In the genomic region with DNA sequence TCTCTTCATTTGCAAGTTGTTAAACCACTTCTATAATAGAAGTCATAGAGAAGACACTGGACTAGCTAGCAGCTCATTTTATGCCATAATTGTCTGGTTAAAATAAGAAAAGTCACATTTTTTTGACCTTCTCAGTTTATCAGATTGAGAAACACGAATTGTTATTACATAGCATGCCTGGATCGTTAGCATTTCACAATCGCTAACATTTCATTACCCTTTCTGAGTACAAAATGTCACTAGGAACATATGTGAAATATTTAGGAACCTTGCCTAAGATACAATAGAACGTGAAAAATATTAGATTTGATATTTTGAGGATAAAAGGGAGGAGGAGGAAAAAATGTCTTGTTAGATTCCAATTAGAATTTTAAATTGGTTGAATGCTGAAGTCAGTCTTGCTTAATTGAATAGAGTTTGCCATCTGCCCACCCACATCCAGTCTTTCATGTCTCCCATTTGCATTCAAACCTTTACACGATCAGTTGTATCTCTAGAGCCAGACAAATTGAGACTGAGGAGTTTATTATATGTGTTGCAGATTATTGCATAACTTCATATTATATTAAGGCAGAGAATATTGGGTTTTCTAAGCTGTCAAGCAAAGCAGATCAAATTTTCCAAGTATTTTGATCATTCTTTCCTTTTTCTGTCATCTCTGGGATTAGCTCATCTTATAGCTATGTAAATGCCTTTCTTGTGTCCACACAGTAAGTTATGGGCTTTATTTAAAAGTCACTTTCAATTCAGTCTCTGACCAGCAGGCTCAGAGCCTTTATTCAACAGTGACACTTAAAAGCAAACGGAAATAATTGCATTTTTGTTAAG, we compare ENCODE assay signal across 25 mouse cellular contexts.
DNase-seq lines count a peak whose midpoint lies in the region; ATAC-seq lines count a peak whose summit lies in the region.
"Had no signal": no experiment of that assay in that cellular context is flagged by ENCODE, and none has a peak within 500 bp of the region (broad histone marks: within the 10 kb centered on the region; RNA-seq: fewer than 3 reads in every experiment).

No protein-coding gene starts in this region.

- H3K9me3 ChIP-seq in forebrain, embryonic 14.5 days (replicated peaks; ENCODE audit: control insufficient read depth, low read length), result no peaks in the 10 kb centered on the region
- H3K9me3 ChIP-seq in forebrain, embryonic 11.5 days (ENCODE audit: control insufficient read depth, low read length), result no peaks in the 10 kb centered on the region
- H3K9me3 ChIP-seq: embryonic facial prominence, embryonic 15.5 days; G1E; hindbrain, embryonic 13.5 days; limb, embryonic 15.5 days; midbrain, embryonic 12.5 days; neural tube, embryonic 15.5 days had no signal

- no peak overlapping the region for H3K27ac ChIP-seq in forebrain, embryonic 14.5 days (ENCODE audit: low read depth, low read length)
- H3K27ac ChIP-seq in forebrain, embryonic 11.5 days (ENCODE audit: low read depth, low read length), result no peak overlapping the region
- H3K27ac ChIP-seq: embryonic facial prominence, embryonic 15.5 days; hindbrain, embryonic 13.5 days; limb, embryonic 15.5 days; macrophage; midbrain, embryonic 12.5 days; neural tube, embryonic 15.5 days had no signal

- no peaks in the 10 kb centered on the region for H3K4me1 ChIP-seq in forebrain, embryonic 14.5 days (ENCODE audit: control insufficient read depth, insufficient read depth, low read length)
- H3K4me1 ChIP-seq in forebrain, embryonic 11.5 days (replicated peaks; ENCODE audit: control insufficient read depth, insufficient read depth, low read length), result no peaks in the 10 kb centered on the region
- H3K4me1 ChIP-seq: embryonic facial prominence, embryonic 15.5 days; hindbrain, embryonic 13.5 days; limb, embryonic 15.5 days; midbrain, embryonic 12.5 days; neural tube, embryonic 15.5 days had no signal

- H3K36me3 ChIP-seq in forebrain, embryonic 14.5 days (ENCODE audit: control insufficient read depth, insufficient read depth, low read length), result no peaks in the 10 kb centered on the region
- H3K36me3 ChIP-seq in forebrain, embryonic 11.5 days (ENCODE audit: control insufficient read depth, insufficient read depth, low read length), result no peaks in the 10 kb centered on the region
- H3K36me3 ChIP-seq: embryonic facial prominence, embryonic 15.5 days; G1E; hindbrain, embryonic 13.5 days; limb, embryonic 15.5 days; midbrain, embryonic 12.5 days; neural tube, embryonic 15.5 days had no signal

- no peak overlapping the region for H3K4me3 ChIP-seq in forebrain, embryonic 14.5 days (ENCODE audit: low read depth, low read length)
- H3K4me3 ChIP-seq in forebrain, embryonic 11.5 days (ENCODE audit: low read depth, low read length), result no peak overlapping the region
- H3K4me3 ChIP-seq: embryonic facial prominence, embryonic 15.5 days; hindbrain, embryonic 13.5 days; limb, embryonic 15.5 days; midbrain, embryonic 12.5 days; myocyte; neural tube, embryonic 15.5 days had no signal

- ATAC-seq in forebrain, embryonic 14.5 days, result peak; percentile 52; the same call in 1 of the 2 replicates
- ATAC-seq in forebrain, embryonic 11.5 days (replicated peaks; ENCODE audit: low FRiP score), result no peak
- ATAC-seq in monocyte, adult 5-6 weeks (replicated peaks; ENCODE audit: insufficient number of reproducible peaks, low FRiP score, low TSS enrichment, poor library complexity, severe bottlenecking), result 0 out of 2 replicates have a peak, but pooled peaks have one; percentile 35

- H3K27me3 ChIP-seq in forebrain, embryonic 14.5 days (replicated peaks; ENCODE audit: control insufficient read depth, insufficient read depth, low read length), result no peaks in the 10 kb centered on the region
- H3K27me3 ChIP-seq in forebrain, embryonic 11.5 days (ENCODE audit: control insufficient read depth, insufficient read depth, low read length), result no peaks in the 10 kb centered on the region
- H3K27me3 ChIP-seq: embryonic facial prominence, embryonic 15.5 days; hindbrain, embryonic 13.5 days; limb, embryonic 15.5 days; midbrain, embryonic 12.5 days; neural tube, embryonic 15.5 days had no signal

- H3K9ac ChIP-seq in forebrain, embryonic 14.5 days (ENCODE audit: low read length), result no peak overlapping the region
- no peak overlapping the region for H3K9ac ChIP-seq in forebrain, embryonic 11.5 days (ENCODE audit: low read length)
- H3K9ac ChIP-seq: embryonic facial prominence, embryonic 15.5 days; hindbrain, embryonic 13.5 days; limb, embryonic 15.5 days; midbrain, embryonic 12.5 days; neural tube, embryonic 15.5 days had no signal

- 64% methylated on average over 6 of the region's 6 CpGs for WGBS in forebrain, embryonic 14.5 days
- WGBS in forebrain, embryonic 11.5 days, result 78% methylated on average over 6 of the region's 6 CpGs

- DNase-seq in forebrain, embryonic 14.5 days (ENCODE audit: low spot score), result peak; percentile 56
- DNase-seq in forebrain, embryonic 11.5 days (ENCODE audit: low spot score), result no peak
- DNase-seq in layer of hippocampus, adult 9-11 months, result peak; percentile 46
- DNase-seq in layer of hippocampus, postnatal 25 days (ENCODE audit: extremely low spot score in 1 of 2, low spot score in 1 of 2), result no peak
- DNase-seq in lung, postnatal 36 days, result peak; percentile 30
- no peak for DNase-seq in lung, adult 18-20 months
- DNase-seq in heart, adult 18-20 months, result no peak
- DNase-seq: adrenal gland, postnatal 14 days; cerebellum, adult 18-20 months; cerebellum, postnatal 25 days; gastrocnemius, postnatal 36 days; heart, postnatal 14 days; kidney, adult 8-10 months; kidney, postnatal 25 days; spleen, adult 18-20 months had no signal

- H3K4me2 ChIP-seq in forebrain, embryonic 14.5 days (ENCODE audit: low read length), result no peak overlapping the region
- H3K4me2 ChIP-seq in forebrain, embryonic 11.5 days (ENCODE audit: low read depth, low read length, severe bottlenecking), result no peak overlapping the region
- H3K4me2 ChIP-seq: embryonic facial prominence, embryonic 15.5 days; heart, embryonic 11.5 days; hindbrain, embryonic 13.5 days; limb, embryonic 15.5 days; midbrain, embryonic 12.5 days; neural tube, embryonic 15.5 days had no signal

Comparison
In these comparisons a context has a peak if more than half of its experiments do, and no peak if none do; other contexts are left out.
1. DNase-seq: peak in forebrain, embryonic 14.5 days (single experiment), layer of hippocampus, adult 9-11 months (single experiment) and lung, postnatal 36 days (single experiment); none in forebrain, embryonic 11.5 days (single experiment), layer of hippocampus, postnatal 25 days (0 of 2), lung, adult 18-20 months (0 of 2) and heart, adult 18-20 months (0 of 2).